Mouse (Mus musculus): ENCODE data around the gene Dhdh. TPM values are rescaled to one million over a fixed set of nuclear protein-coding genes. Genes with fewer than 3 reads are reported as not detected.
"Not testable (repeated sequence)": the region's sequence is repeated elsewhere in the genome, so short reads cannot be mapped to it uniquely, and the experiment has no call there.

The Dhdh gene
- polyA plus RNA-seq, 1 experiment from 2014 or later, result 3.5 TPM

- no peaks in the 10 kb centered on the region for H3K27me3 ChIP-seq
- WGBS, result 70% methylated on average over 18 of the region's 18 CpGs
- H3K9ac ChIP-seq, result peak overlapping the region; percentile 41
- ATAC-seq (replicated peaks; ENCODE audit: low FRiP score), result no peak
- peak overlapping the region; percentile 61 for H3K4me2 ChIP-seq
- no peaks in the 10 kb centered on the region for H3K9me3 ChIP-seq (replicated peaks)
- H3K4me1 ChIP-seq, result peaks cover 54% of the 10 kb centered on the region
- H3K36me3 ChIP-seq, result peaks cover 14% of the 10 kb centered on the region
- H3K27ac ChIP-seq, result peak overlapping the region; percentile 29
- peak overlapping the region; percentile 14 for H3K4me3 ChIP-seq (replicated peaks)
Measured at GRCm38 (mm10) chr7:45522957-45523676, 34.5 kb upstream of the Dhdh start.

- H3K27ac ChIP-seq, result peak overlapping the region; percentile 92; the same call in 1 of the 2 replicates
- H3K4me1 ChIP-seq, result peaks cover 54% of the 10 kb centered on the region
- WGBS, result 56% methylated on average over 16 of the region's 16 CpGs
- H3K9me3 ChIP-seq (replicated peaks), result no peaks in the 10 kb centered on the region
- ATAC-seq (replicated peaks; ENCODE audit: low FRiP score), result no peak
- peaks cover 14% of the 10 kb centered on the region for H3K36me3 ChIP-seq
- 0 out of 2 replicates have a peak overlapping the region, but pooled peaks have one; percentile 64 for H3K9ac ChIP-seq
- H3K4me3 ChIP-seq (replicated peaks), result peak overlapping the region; percentile 59
- no peaks in the 10 kb centered on the region for H3K27me3 ChIP-seq
- H3K4me2 ChIP-seq, result peak overlapping the region; percentile 61
Measured at GRCm38 (mm10) chr7:45522194-45522752, 33.7 kb upstream of the Dhdh start.

- H3K9ac ChIP-seq, result peak overlapping the region; percentile 64
- H3K27ac ChIP-seq, result peak overlapping the region; percentile 92
- H3K4me1 ChIP-seq, result peaks cover 52% of the 10 kb centered on the region
- no peaks in the 10 kb centered on the region for H3K9me3 ChIP-seq (replicated peaks)
- WGBS, result under 1% methylated on average over 28 of the region's 28 CpGs
- peak overlapping the region; percentile 61 for H3K4me2 ChIP-seq
- ATAC-seq (replicated peaks; ENCODE audit: low FRiP score), result peak; percentile 57
- H3K36me3 ChIP-seq, result peaks cover 14% of the 10 kb centered on the region
- no peaks in the 10 kb centered on the region for H3K27me3 ChIP-seq
- peak overlapping the region; percentile 59 for H3K4me3 ChIP-seq (replicated peaks)
Measured at GRCm38 (mm10) chr7:45521728-45522184, 33.2 kb upstream of the Dhdh start.

GRCm38 (mm10) chr7:45520605-45521004, 32.0 kb upstream of the Dhdh start:
- no peak for ATAC-seq (replicated peaks; ENCODE audit: low FRiP score)
- Histone ChIP-seq H3K9me3 (replicated peaks) (no peaks in the 10 kb centered on the region), H3K4me3 (replicated peaks) (no peak overlapping the region), H3K27me3 (no peaks in the 10 kb centered on the region), H3K4me2 (no peak overlapping the region), H3K4me1 (peaks cover 52% of the 10 kb centered on the region), H3K9ac (no peak overlapping the region), H3K36me3 (peaks cover 14% of the 10 kb centered on the region), H3K27ac (0 out of 2 replicates have a peak overlapping the region, but pooled peaks have one; percentile 92)
- WGBS, result 91% methylated on average over 7 of the region's 7 CpGs

GRCm38 (mm10) chr7:45519345-45520120, 30.9 kb upstream of the Dhdh start:
- H3K4me2 ChIP-seq, result no peak overlapping the region

GRCm38 (mm10) chr7:45518618-45519017, 30.0 kb upstream of the Dhdh start:
- no peak overlapping the region for H3K4me3 ChIP-seq (replicated peaks)
- peaks cover 8% of the 10 kb centered on the region; the same call in 1 of the 2 replicates for H3K36me3 ChIP-seq
- 92% methylated on average over 16 of the region's 16 CpGs for WGBS
- H3K27ac ChIP-seq, result no peak overlapping the region
- no peak for ATAC-seq (replicated peaks; ENCODE audit: low FRiP score)
- no peaks in the 10 kb centered on the region for H3K9me3 ChIP-seq (replicated peaks)
- peaks cover 45% of the 10 kb centered on the region for H3K4me1 ChIP-seq
- no peak overlapping the region for H3K9ac ChIP-seq
- no peaks in the 10 kb centered on the region for H3K27me3 ChIP-seq
- H3K4me2 ChIP-seq, result no peak overlapping the region

More at GRCm38 (mm10) chr7:45519345-45520120, 30.9 kb upstream of the Dhdh start:
- H3K9me3 ChIP-seq (replicated peaks), result no peaks in the 10 kb centered on the region
- H3K4me3 ChIP-seq (replicated peaks), result no peak overlapping the region
- H3K27me3 ChIP-seq, result no peaks in the 10 kb centered on the region
- ATAC-seq (replicated peaks; ENCODE audit: low FRiP score), result no peak
- no peak overlapping the region for H3K9ac ChIP-seq
- peaks cover 12% of the 10 kb centered on the region for H3K36me3 ChIP-seq
- peaks cover 51% of the 10 kb centered on the region for H3K4me1 ChIP-seq
- WGBS, result 64% methylated on average over 8 of the region's 8 CpGs
- no peak overlapping the region for H3K27ac ChIP-seq

GRCm38 (mm10) chr7:45516846-45517245, 28.2 kb upstream of the Dhdh start:
- ATAC-seq (replicated peaks; ENCODE audit: low FRiP score); H3K4me2 ChIP-seq; H3K36me3 ChIP-seq; H3K9ac ChIP-seq; H3K27ac ChIP-seq; H3K9me3 ChIP-seq (replicated peaks); H3K4me3 ChIP-seq (replicated peaks); H3K27me3 ChIP-seq: not testable (repeated sequence)
- peaks cover 28% of the 10 kb centered on the region for H3K4me1 ChIP-seq
- WGBS, result 67% methylated on average over 5 of the region's 5 CpGs

GRCm38 (mm10) chr7:45515436-45515835, 26.8 kb upstream of the Dhdh start:
- no peaks in the 10 kb centered on the region for H3K9me3 ChIP-seq (replicated peaks)
- H3K27me3 ChIP-seq, result no peaks in the 10 kb centered on the region
- H3K27ac ChIP-seq, result peak overlapping the region; percentile 48
- H3K36me3 ChIP-seq, result no peaks in the 10 kb centered on the region
- peaks cover 20% of the 10 kb centered on the region for H3K4me1 ChIP-seq
- H3K4me2 ChIP-seq, result peak overlapping the region; percentile 41
- 18% methylated on average over 16 of the region's 16 CpGs for WGBS
- H3K4me3 ChIP-seq (replicated peaks), result 0 out of 2 replicates have a peak overlapping the region, but pooled peaks have one; percentile 6
- peak; percentile 69 for ATAC-seq (replicated peaks; ENCODE audit: low FRiP score)
- H3K9ac ChIP-seq, result no peak overlapping the region

GRCm38 (mm10) chr7:45514411-45514810, 25.8 kb upstream of the Dhdh start:
- no peak overlapping the region for H3K27ac ChIP-seq
- ATAC-seq (replicated peaks; ENCODE audit: low FRiP score), result no peak
- H3K27me3 ChIP-seq, result no peaks in the 10 kb centered on the region
- H3K36me3 ChIP-seq, result no peaks in the 10 kb centered on the region
- no peak overlapping the region for H3K9ac ChIP-seq
- H3K4me2 ChIP-seq, result no peak overlapping the region
- peaks cover 19% of the 10 kb centered on the region for H3K4me1 ChIP-seq
- no peak overlapping the region for H3K4me3 ChIP-seq (replicated peaks)
- WGBS, result 87% methylated on average over 7 of the region's 7 CpGs
- no peaks in the 10 kb centered on the region for H3K9me3 ChIP-seq (replicated peaks)

GRCm38 (mm10) chr7:45509912-45510787, 21.5 kb upstream of the Dhdh start, which contains the start of gene Nucb1:
Gene Nucb1, minus strand, starts transcription at chr7:45510406.
- Histone ChIP-seq H3K27ac (peak within 1 kb of the TSS; percentile 98), H3K9me3 (replicated peaks) (no peaks in the 10 kb centered on the region), H3K36me3 (peaks cover 28% of the 10 kb centered on the region), H3K27me3 (no peaks in the 10 kb centered on the region), H3K4me1 (peaks cover 29% of the 10 kb centered on the region), H3K4me3 (replicated peaks) (peak within 1 kb of the TSS; percentile 68), H3K4me2 (peak within 1 kb of the TSS; percentile 94), H3K9ac (peak within 1 kb of the TSS; percentile 78)
- ATAC-seq (replicated peaks; ENCODE audit: low FRiP score), result peak; percentile 91
- WGBS, result under 1% methylated on average over 44 of the region's 44 CpGs
